Mouse (Mus musculus) forebrain, embryonic 14.5 days (tissue): ENCODE measurements around the gene Abcb9. TPM values are rescaled to one million over a fixed set of nuclear protein-coding genes. Genes with fewer than 3 reads are reported as not detected.
A peak's percentile ranks its signal among the peaks of the same experiment; 100 is the strongest.

ENCODE experiments used
- ATAC-seq: fragments of 200-750 bp; cut with Nextera tagmentation; 2 replicates; pipeline ENCODE4 v1.8.0; 2017; ENCODE audit warnings: mild to moderate bottlenecking, moderate library complexity
- DNase-seq: peaks from one replicate; pipeline ENCODE4 v3.0.0-alpha.2; 2015; ENCODE audit warnings: low spot score
- H3K27ac ChIP-seq: fragments of 300-500 bp; sonication (generic); 2 replicates; pipeline ENCODE4 v1.5.1; 2014; ENCODE audit warnings: low read depth, mild to moderate bottlenecking, control low read depth, low read length, moderate library complexity
- H3K27me3 ChIP-seq: fragments of 300-500 bp; sonication (generic); replicated peaks from 2 replicates; pipeline ENCODE4 v1.6.1; 2014; ENCODE audit warnings: low read length, control low read depth, mixed read lengths; ENCODE audit not compliant: control insufficient read depth, insufficient read depth
- H3K36me3 ChIP-seq: fragments of 300-500 bp; sonication (generic); 2 replicates; pipeline ENCODE4 v1.6.1; 2014; ENCODE audit warnings: low read length, control low read depth; ENCODE audit not compliant: control insufficient read depth, insufficient read depth
- H3K4me1 ChIP-seq: fragments of 300-500 bp; sonication (generic); 2 replicates; pipeline ENCODE4 v1.6.1; 2014; ENCODE audit warnings: antibody characterized with exemption, low read length, control low read depth; ENCODE audit not compliant: control insufficient read depth, insufficient read depth
- H3K4me2 ChIP-seq: fragments of 300-500 bp; sonication (generic); 2 replicates; pipeline ENCODE4 v1.6.1; 2014; ENCODE audit warnings: mild to moderate bottlenecking, control low read depth, low read length
- H3K4me3 ChIP-seq: fragments of 300-500 bp; sonication (generic); 2 replicates; pipeline ENCODE4 v1.5.1; 2014; ENCODE audit warnings: low read depth, low read length, control low read depth
- H3K9ac ChIP-seq: fragments of 300-500 bp; sonication (generic); 2 replicates; pipeline ENCODE4 v1.6.1; 2014; ENCODE audit warnings: mild to moderate bottlenecking, low read length, control low read depth, moderate library complexity
- H3K9me3 ChIP-seq: fragments of 300-500 bp; sonication (generic); replicated peaks from 2 replicates; pipeline ENCODE4 v1.6.1; 2016; ENCODE audit warnings: low read length, control low read depth, mixed read lengths; ENCODE audit not compliant: control insufficient read depth
- WGBS: fragments of 180-500 bp; shearing (Covaris S2); extraction: QIAGEN DNeasy Blood & Tissue Kit; methylation state at CpG from one replicate; pipeline ENCODE4 v1.1.7; 2014; 5-methylcytosine and 5-hydroxymethylcytosine counted together
- polyA plus RNA-seq: library from polyadenylated mRNA; unstranded; fragments of >200 nt; fragmentation: Nextera tagmentation; extraction: Ambion mirVana; gene quantifications from 2 replicates; pipeline ENCODE4 v1.2.1, GENCODE M21; 2014

Gene Abcb9
- polyA plus RNA-seq, 1 experiment from 2014 or later = 6.8 TPM

DNA sequence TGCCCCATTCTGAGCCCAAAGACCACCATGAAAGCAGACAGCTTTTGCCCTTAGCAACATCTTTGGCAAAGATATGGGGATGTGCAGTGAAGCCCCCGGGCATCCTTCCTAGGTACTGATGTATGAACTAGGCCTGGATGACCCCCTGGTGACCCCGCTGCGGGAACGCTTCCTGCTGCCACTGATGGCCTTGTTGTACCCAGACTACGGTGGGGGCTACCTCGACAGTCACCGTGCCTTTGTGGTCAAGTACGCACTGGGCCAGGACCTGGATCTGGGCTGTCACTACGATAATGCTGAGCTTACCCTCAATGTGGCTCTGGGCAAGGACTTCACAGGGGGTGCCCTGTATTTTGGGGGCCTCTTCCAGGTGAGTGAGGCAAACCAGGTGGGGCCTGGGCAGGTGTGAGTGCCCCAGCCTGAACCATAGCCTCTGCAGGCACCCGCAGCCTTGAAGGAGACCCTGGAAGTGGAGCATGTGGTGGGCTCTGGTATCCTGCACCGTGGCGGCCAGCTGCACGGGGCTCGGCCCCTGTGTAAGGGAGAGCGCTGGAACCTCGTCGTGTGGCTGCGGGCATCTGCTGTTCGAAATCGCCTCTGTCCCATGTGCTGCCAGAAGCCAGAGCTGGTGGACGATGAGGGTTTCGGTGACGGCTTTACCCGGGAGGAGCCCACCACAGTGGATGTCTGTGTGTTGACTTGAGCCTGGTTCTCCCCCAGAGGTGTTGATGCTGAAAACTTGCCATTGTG lies 18.9 kb upstream of the Abcb9 start:
- WGBS = 94% methylated on average over 24 of the region's 24 CpGs
- no peaks in the 10 kb centered on the region for H3K9me3 ChIP-seq
- ATAC-seq = no peak
- H3K4me3 ChIP-seq = no peak overlapping the region
- no peaks in the 10 kb centered on the region for H3K27me3 ChIP-seq
- no peak overlapping the region for H3K4me2 ChIP-seq
- no peak overlapping the region for H3K9ac ChIP-seq
- no peak for DNase-seq
- H3K27ac ChIP-seq = no peak overlapping the region
- H3K36me3 ChIP-seq = peaks cover 25% of the 10 kb centered on the region
- peaks cover 19% of the 10 kb centered on the region for H3K4me1 ChIP-seq

DNA sequence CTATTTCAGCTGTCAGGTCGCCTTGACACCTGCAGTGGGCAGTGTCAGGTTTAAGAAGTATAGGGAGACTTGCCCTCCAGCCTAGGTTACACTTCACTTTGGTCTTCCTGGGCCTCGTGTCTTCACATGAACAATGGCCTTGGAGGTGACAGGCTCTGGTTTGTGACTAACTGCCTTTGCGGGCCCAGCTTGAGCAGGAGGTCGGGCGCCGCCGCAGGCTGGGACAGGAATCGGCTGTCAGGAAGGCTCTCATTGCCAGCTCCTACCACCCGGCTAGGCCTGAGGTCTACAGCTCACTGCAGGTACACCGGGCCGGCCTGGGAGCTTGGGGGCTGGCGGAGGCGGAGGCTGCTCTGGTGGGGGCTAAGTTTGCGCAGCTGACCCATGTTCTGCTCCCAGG lies 17.4 kb upstream of the Abcb9 start:
- DNase-seq (peak; percentile 58), ATAC-seq (no peak)
- Histone ChIP-seq H3K4me2 (peak overlapping the region; percentile 69), H3K4me3 (peak overlapping the region; percentile 68), H3K4me1 (peaks cover 19% of the 10 kb centered on the region), H3K27ac (no peak overlapping the region), H3K27me3 (no peaks in the 10 kb centered on the region), H3K9ac (peak overlapping the region; percentile 60), H3K36me3 (peaks cover 13% of the 10 kb centered on the region), H3K9me3 (no peaks in the 10 kb centered on the region)
- 15% methylated on average over 14 of the region's 14 CpGs for WGBS

DNA sequence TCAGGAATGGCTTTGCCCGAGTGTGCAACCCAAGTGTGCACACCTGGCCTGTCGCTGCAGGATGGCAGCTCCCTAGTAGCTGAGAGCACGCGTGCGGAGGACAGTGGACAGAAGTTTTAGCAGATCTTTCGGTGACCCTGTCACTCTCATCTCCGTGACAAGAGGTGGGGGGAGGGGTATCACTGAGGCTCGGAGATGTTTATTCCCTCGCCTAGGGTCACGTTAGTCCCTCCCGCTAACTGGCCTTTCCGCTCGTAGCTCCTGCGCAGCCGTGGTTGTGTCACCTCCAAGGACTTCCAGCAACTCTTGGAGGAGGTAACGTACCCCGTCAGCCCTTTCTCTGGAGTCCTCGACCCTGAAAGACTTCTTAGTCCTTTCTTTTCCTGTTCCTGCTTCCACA lies 16.9 kb upstream of the Abcb9 start:
- H3K36me3 ChIP-seq = peaks cover 8% of the 10 kb centered on the region; the same call in 1 of the 2 replicates
- H3K27ac ChIP-seq = peak overlapping the region; percentile 84
- peak overlapping the region; percentile 68 for H3K4me3 ChIP-seq
- no peaks in the 10 kb centered on the region for H3K27me3 ChIP-seq
- H3K9me3 ChIP-seq = no peaks in the 10 kb centered on the region
- H3K4me1 ChIP-seq = peaks cover 19% of the 10 kb centered on the region
- peak overlapping the region; percentile 69 for H3K4me2 ChIP-seq
- ATAC-seq (no peak), DNase-seq (no peak)
- WGBS = under 1% methylated on average over 18 of the region's 18 CpGs
- H3K9ac ChIP-seq = peak overlapping the region; percentile 60

- H3K4me2 ChIP-seq = peak within 1 kb of the TSS; percentile 69
- H3K27me3 ChIP-seq = no peaks in the 10 kb centered on the region
- no peaks in the 10 kb centered on the region for H3K9me3 ChIP-seq
- peak within 1 kb of the TSS; percentile 68 for H3K4me3 ChIP-seq
- H3K4me1 ChIP-seq = peaks cover 18% of the 10 kb centered on the region
- DNase-seq = peak; percentile 98
- ATAC-seq = peak; percentile 96
- H3K9ac ChIP-seq = peak within 1 kb of the TSS; percentile 60
- 3% methylated on average over 66 of the region's 66 CpGs for WGBS
- H3K27ac ChIP-seq = peak within 1 kb of the TSS; percentile 84
- 0 out of 2 replicates have a peak, but pooled peaks cover 4% of the 10 kb centered on the region for H3K36me3 ChIP-seq
Measured at GRCm38 (mm10) chr5:124111742-124112497, 16.3 kb upstream of the Abcb9 start, which contains the start of gene Ogfod2. Gene Ogfod2, plus strand, starts transcription at chr5:124112297.

DNA sequence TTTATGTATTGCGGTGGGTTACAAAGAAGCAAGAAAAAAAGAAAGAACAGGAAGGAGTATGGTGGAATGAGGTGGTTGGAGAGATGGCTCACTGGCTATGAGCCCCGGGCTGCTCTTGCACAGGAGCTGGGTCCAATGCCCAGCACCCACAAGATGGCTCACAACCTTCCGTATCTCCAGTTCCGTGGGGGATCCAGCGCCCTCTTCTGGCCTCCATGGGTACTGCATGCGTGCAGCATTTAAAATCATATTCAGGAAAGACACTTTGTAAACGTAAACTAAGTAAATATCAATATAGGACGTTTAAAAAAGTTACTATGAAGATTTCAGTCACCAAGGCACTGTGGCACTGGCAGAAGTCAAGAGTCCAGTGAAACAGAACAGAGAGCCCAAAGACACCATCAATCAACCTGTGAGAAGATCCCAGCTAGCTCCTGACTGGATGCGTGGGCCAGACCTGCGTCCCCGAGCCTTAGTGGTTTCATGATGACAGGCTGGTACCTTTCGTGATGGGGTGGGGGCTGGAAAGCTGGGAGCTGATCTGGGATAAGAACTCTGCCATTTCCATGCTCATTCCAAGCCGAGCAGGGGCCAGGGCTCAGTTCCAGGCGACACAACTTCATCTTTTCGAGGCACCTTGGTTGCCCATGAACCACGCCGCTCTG lies 15.6 kb upstream of the Abcb9 start:
- H3K9ac ChIP-seq = peak overlapping the region; percentile 60
- DNase-seq (peak; percentile 40), ATAC-seq (no peak; the same call in 1 of the 2 replicates)
- no peaks in the 10 kb centered on the region for H3K9me3 ChIP-seq
- H3K4me1 ChIP-seq = peaks cover 13% of the 10 kb centered on the region
- H3K36me3 ChIP-seq = 0 out of 2 replicates have a peak, but pooled peaks cover 4% of the 10 kb centered on the region
- WGBS = 17% methylated on average over 17 of the region's 17 CpGs
- H3K4me3 ChIP-seq = peak overlapping the region; percentile 68
- H3K4me2 ChIP-seq = peak overlapping the region; percentile 69
- H3K27me3 ChIP-seq = no peaks in the 10 kb centered on the region
- peak overlapping the region; percentile 84; the same call in 1 of the 2 replicates for H3K27ac ChIP-seq

GRCm38 (mm10) chr5:124103552-124103951 lies 8.0 kb upstream of the Abcb9 start:
- 92% methylated on average over 9 of the region's 9 CpGs for WGBS
- Histone ChIP-seq H3K9ac (no peak overlapping the region), H3K27me3 (no peaks in the 10 kb centered on the region), H3K27ac (no peak overlapping the region), H3K36me3 (no peaks in the 10 kb centered on the region), H3K4me1 (no peaks in the 10 kb centered on the region), H3K9me3 (no peaks in the 10 kb centered on the region), H3K4me2 (no peak overlapping the region), H3K4me3 (no peak overlapping the region)
- ATAC-seq (no peak), DNase-seq (no peak)

DNA sequence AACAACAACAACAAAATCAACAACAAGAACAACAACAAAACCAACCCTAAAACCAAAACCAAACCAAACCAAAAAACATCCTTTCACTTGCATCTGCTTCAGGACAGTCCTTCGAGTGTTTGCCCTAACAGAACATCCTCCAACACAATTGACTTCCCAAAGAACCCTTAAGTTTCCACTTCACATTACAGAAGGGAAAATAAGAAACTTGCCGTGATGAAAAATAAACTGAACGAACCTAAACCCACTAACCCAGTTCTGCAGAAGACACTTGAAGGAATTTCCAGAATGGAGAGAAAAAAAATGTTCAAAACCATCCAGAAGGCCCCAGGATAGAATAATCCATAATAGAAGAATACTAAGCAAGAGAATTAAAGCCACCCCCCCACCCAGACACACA lies 7.4 kb upstream of the Abcb9 start:
- Histone ChIP-seq H3K9ac (no peak overlapping the region), H3K27me3 (no peaks in the 10 kb centered on the region), H3K36me3 (no peaks in the 10 kb centered on the region), H3K4me1 (no peaks in the 10 kb centered on the region), H3K27ac (no peak overlapping the region), H3K9me3 (no peaks in the 10 kb centered on the region), H3K4me3 (no peak overlapping the region), H3K4me2 (no peak overlapping the region)
- DNase-seq (no peak), ATAC-seq (no peak)
- 90% methylated on average over 3 of the region's 3 CpGs for WGBS

- Histone ChIP-seq H3K4me2 (no peak overlapping the region), H3K36me3 (no peaks in the 10 kb centered on the region), H3K27ac (no peak overlapping the region), H3K27me3 (no peaks in the 10 kb centered on the region), H3K9me3 (no peaks in the 10 kb centered on the region), H3K4me3 (no peak overlapping the region), H3K9ac (no peak overlapping the region), H3K4me1 (no peaks in the 10 kb centered on the region)
- DNase-seq (no peak), ATAC-seq (no peak)
- WGBS = 82% methylated on average over 6 of the region's 6 CpGs
Measured at GRCm38 (mm10) chr5:124102326-124102725, 6.7 kb upstream of the Abcb9 start.
